Mouse (Mus musculus) limb, embryonic 11.5 days (tissue): ENCODE results near the gene Hrasls5. TPM values are rescaled to one million over a fixed set of nuclear protein-coding genes. Genes with fewer than 3 reads are reported as not detected.

Source experiments
- polyA plus RNA-seq: library from polyadenylated mRNA; unstranded; fragments of >200 nt; fragmentation: Nextera tagmentation; extraction: Ambion mirVana; gene quantifications from 2 replicates; pipeline ENCODE4 v1.2.1, GENCODE M21; 2014

The Hrasls5 gene
- polyA plus RNA-seq, 1 experiment from 2014 or later: not detected

Other genes starting within 250 kb of the Hrasls5 start
- 35.1 and 47.9 TPM in 2 replicates for gene Spindoc, start 229.5 kb upstream of the Hrasls5 start, polyA plus RNA-seq
- 10.4 and 10.6 TPM in 2 replicates for gene 2700081O15Rik, start 194.9 kb upstream of the Hrasls5 start, polyA plus RNA-seq
- 78.5 and 94.1 TPM in 2 replicates for gene Rtn3, start 129.3 kb upstream of the Hrasls5 start, polyA plus RNA-seq
- gene Atl3, start 118.5 kb upstream of the Hrasls5 start, polyA plus RNA-seq: 10.6 and 10.9 TPM in 2 replicates
- gene Pla2g16, start 55.1 kb upstream of the Hrasls5 start, polyA plus RNA-seq: 5.4 and 7.6 TPM in 2 replicates
- 0.30 and 0.93 TPM in 2 replicates for gene Lgals12, start 5.3 kb upstream of the Hrasls5 start, polyA plus RNA-seq
- gene Slc22a19, start 98.8 kb downstream of the Hrasls5 start, polyA plus RNA-seq: not detected in 2 replicates
- gene Slc22a26, start 190.1 kb downstream of the Hrasls5 start, polyA plus RNA-seq: not detected in 2 replicates